Mouse (Mus musculus): Measurements from ENCODE around the gene Arhgap19.

DNA sequence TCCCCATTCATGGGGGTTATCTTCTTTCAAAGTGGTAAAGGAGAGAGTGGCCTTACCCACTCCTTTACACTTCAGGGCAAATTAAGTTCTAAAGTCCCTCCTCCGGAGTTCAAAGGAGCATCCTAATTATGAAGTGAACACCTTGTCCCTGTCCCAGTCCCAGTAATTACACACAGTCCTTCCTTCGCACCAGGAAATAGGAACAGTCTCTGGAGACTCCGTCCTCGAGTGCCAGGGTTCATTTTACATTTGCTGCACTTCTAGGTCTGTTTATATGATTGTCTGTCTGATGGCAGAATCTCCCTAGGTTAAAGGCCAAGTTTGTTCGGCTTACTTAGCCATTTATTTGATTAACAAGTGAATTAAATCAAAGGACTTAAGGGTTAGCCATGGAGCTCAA is 14.6 kb upstream of the Arhgap19 start:
- no peak for TF ChIP-seq CTCF (IDR thresholded peaks at IDR 0.05; ENCODE audit: low read depth)
- TF ChIP-seq EP300 (IDR thresholded peaks at IDR 0.05; ENCODE audit: low read depth), result no peak
